Mouse (Mus musculus): ENCODE results near the gene Ncf1.
A peak's percentile ranks its signal among the peaks of the same experiment; 100 is the strongest.

Gene Ncf1

GRCm38 (mm10) chr5:134243661-134244436, 14.4 kb upstream of the Ncf1 start:
- no peak for DNase-seq

GRCm38 (mm10) chr5:134241831-134242230, 12.4 kb upstream of the Ncf1 start:
- DNase-seq = no peak

- DNase-seq = peak; percentile 72
Measured at GRCm38 (mm10) chr5:134237936-134238760, 8.7 kb upstream of the Ncf1 start.

GRCm38 (mm10) chr5:134237508-134237907, 8.1 kb upstream of the Ncf1 start:
- DNase-seq = no peak

- no peak for DNase-seq
Measured at GRCm38 (mm10) chr5:134236796-134237195, 7.4 kb upstream of the Ncf1 start.

GRCm38 (mm10) chr5:134236241-134236640, 6.8 kb upstream of the Ncf1 start:
- no peak for DNase-seq

- DNase-seq = peak; percentile 38
Measured at GRCm38 (mm10) chr5:134235111-134235510, 5.7 kb upstream of the Ncf1 start.

GRCm38 (mm10) chr5:134234205-134234604, 4.8 kb upstream of the Ncf1 start:
- DNase-seq = no peak

- no peak for DNase-seq
Measured at GRCm38 (mm10) chr5:134233244-134233651, 3.8 kb upstream of the Ncf1 start.

GRCm38 (mm10) chr5:134232568-134232967, 3.1 kb upstream of the Ncf1 start:
- no peak for DNase-seq

GRCm38 (mm10) chr5:134232111-134232510, 2.7 kb upstream of the Ncf1 start:
- DNase-seq = no peak

GRCm38 (mm10) chr5:134231376-134231775, 2.0 kb upstream of the Ncf1 start:
- no peak for DNase-seq

- DNase-seq = no peak
Measured at GRCm38 (mm10) chr5:134228249-134228638, 1.2 kb downstream of the Ncf1 start.

GRCm38 (mm10) chr5:134227574-134228248, 1.7 kb downstream of the Ncf1 start:
- DNase-seq = peak; percentile 51

GRCm38 (mm10) chr5:134226946-134227345, 2.5 kb downstream of the Ncf1 start:
- DNase-seq = no peak

GRCm38 (mm10) chr5:134225110-134225901, 4.1 kb downstream of the Ncf1 start:
- DNase-seq = no peak

- DNase-seq = peak; percentile 55
Measured at GRCm38 (mm10) chr5:134221708-134222150, 7.7 kb downstream of the Ncf1 start.

- no peak for DNase-seq
Measured at GRCm38 (mm10) chr5:134221278-134221677, 8.1 kb downstream of the Ncf1 start.

- no peak for DNase-seq
Measured at GRCm38 (mm10) chr5:134217900-134218299, 11.5 kb downstream of the Ncf1 start.

GRCm38 (mm10) chr5:134214021-134214806, 15.2 kb downstream of the Ncf1 start:
- no peak for DNase-seq

GRCm38 (mm10) chr5:134209931-134210554, 19.4 kb downstream of the Ncf1 start:
- DNase-seq = no peak

Measured in embryo, embryonic 11 days (tissue).